Mouse (Mus musculus): ENCODE measurements around the gene Gm20509.
A peak's percentile ranks its signal among the peaks of the same experiment; 100 is the strongest.
"Not testable (repeated sequence)": the region's sequence is repeated elsewhere in the genome, so short reads cannot be mapped to it uniquely, and the experiment has no call there.

The Gm20509 gene

DNA sequence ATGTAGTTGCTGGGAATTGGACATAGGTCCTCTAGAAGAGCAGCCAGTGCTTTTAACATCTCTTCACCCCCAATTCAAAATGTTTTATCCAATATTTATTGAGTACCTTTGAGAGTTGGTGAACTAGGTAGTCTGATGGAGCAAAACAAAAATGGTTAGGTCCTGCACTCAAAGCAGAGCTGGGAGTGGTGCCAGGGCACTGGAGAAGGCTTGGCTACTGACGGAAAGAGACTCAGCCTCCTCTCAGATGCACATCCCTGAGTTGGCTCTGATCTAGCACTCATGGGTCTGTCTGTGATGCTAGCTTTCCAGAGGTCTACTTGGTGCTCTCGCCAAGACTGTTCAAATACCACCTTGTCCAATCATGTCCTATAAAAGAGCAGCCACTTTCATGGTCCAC, 4.4 kb upstream of the Gm20509 start:
- no peak for DNase-seq (ENCODE audit: low spot score in 2 of 2)

DNA sequence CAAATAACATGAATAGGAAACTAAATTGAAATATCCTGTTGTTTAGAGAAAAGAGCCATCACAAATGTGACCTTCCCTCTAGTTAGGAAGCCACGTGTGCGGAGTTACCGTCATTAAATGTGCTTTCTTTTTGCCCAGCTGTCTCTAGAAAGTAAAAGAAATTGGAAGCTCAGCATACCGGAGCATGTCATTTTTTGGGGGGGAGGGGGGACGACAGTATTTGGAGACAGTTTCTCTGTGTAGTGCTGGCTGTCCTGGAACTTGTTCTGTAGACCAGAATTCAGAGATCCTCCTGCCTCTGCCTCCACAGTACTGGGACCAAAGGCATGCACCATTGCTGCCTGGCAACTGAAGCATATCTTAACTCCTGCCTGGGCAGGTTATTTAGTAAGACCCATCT, 734 bp upstream of the Gm20509 start, which contains the start of gene Khdc3:
TSS of gene Khdc3 (plus strand) at position 301 of the 400 bp plus-strand sequence.
- DNase-seq (ENCODE audit: low spot score in 2 of 2): no peak

DNA sequence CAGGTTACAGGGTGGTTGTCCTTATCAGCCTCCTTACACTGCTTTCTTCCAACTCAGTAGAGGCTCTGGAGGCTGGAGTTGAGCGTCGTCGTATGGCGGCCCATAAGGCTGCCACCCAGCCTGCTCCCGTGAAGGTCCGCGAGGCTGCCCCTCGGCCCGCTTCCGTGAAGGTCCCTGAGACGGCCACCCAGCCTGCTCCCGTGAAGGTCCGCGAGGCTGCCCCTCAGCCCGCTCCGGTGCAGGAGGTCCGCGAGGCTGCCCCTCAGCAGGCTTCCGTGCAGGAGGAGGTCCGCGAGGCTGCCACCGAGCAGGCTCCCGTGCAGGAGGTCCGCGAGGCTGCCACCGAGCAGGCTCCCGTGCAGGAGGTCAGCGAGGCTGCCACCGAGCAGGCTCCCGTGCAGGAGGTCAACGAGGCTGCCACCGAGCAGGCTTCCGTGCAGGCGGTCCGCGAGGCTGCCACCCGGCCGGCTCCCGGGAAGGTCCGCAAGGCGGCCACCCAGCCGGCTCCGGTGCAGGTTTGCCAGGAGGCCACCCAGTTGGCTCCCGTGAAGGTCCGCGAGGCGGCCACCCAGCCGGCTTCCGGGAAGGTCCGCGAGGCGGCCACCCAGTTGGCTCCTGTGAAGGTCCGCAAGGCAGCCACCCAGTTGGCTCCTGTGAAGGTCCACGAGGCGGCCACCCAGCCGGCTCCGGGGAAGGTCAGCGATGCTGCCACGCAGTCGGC, 1.0 kb downstream of the Gm20509 start:
- no peak for DNase-seq (ENCODE audit: low spot score in 2 of 2)

DNA sequence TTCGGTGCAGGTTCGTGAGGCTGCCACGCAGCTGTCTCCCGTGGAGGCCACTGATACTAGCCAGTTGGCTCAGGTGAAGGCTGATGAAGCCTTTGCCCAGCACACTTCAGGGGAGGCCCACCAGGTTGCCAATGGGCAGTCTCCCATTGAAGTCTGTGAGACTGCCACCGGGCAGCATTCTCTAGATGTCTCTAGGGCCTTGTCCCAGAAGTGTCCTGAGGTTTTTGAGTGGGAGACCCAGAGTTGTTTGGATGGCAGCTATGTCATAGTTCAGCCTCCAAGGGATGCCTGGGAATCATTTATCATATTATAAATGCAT, 1.6 kb downstream of the Gm20509 start:
- no peak for DNase-seq (ENCODE audit: low spot score in 2 of 2)

- DNase-seq (ENCODE audit: low spot score in 2 of 2): no peak
Observed at GRCm38 (mm10) chr9:73105141-73105540, 2.9 kb downstream of the Gm20509 start.

GRCm38 (mm10) chr9:73105771-73106170, 3.5 kb downstream of the Gm20509 start:
- no peak for DNase-seq (ENCODE audit: low spot score in 2 of 2)

DNA sequence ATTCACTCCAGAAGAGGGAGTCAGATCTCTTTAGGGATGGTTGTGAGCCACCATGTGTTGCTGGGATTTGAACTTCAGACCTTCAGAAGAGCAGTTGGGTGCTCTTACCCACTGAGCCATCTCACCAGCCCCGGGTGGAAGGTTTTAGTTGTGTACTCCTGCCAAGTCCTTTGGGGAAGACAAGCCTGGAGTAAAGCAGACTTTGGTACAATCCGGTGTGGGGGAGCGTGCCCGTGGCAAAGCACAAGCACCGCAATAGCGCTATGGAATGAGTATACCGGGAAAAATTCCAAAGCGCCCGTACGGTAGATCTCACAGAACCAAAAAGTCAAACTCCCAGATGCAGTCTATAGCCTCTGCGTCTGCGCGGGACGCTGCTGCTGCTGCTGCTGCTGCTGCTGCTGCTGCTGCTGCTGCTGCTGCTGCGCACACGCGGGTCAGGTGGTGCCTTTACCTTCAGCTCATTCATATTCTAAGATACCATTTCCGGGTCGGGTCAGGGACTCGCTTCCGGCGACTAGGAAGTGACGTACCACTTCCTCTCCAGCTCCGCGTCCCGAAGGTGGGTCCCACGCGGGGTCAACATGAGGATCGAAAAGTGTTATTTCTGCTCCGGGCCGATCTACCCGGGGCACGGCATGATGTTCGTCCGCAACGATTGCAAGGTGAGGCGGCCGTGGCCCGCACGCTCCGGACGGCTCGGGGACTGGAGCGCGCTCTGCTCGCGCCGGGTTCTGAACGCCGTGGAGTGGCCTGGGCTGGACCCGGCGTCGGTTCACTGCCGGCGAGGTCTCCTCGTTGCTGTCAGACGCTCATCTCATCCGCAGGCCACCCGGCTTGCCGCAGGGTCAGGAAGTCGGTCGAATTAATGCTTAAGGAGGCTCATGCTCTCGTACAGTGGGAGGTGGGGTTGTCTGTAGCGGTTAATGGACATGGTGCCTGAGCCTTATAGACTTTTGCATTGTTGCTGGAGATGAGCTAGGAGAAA, 10.9 kb downstream of the Gm20509 start, which contains the start of gene Rsl24d1:
TSS of gene Rsl24d1 (plus strand) at position 508 of the 988 bp plus-strand sequence.
- DNase-seq (ENCODE audit: low spot score in 2 of 2): peak; percentile 86 to 88

DNA sequence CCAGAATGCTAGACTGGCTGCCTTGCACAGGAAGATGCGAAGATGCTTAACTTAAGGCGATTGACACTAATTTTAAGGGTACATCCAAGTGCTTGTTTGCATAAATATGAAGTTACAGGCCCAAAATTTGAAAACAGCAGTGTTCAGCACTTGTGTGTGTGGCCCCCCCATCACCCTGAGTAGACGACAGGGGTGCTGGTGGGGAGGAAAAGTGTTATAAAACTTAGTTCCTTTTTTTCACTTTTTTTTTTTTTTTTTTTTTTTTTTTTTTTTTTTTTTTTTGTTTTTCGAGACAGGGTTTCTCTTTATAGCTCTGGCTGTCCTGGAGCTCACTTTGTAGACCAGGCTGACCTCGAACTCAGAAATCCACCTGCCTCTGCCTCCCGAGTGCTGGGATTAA, 14.4 kb downstream of the Gm20509 start:
- DNase-seq (ENCODE audit: low spot score in 2 of 2): not testable (repeated sequence)

DNA sequence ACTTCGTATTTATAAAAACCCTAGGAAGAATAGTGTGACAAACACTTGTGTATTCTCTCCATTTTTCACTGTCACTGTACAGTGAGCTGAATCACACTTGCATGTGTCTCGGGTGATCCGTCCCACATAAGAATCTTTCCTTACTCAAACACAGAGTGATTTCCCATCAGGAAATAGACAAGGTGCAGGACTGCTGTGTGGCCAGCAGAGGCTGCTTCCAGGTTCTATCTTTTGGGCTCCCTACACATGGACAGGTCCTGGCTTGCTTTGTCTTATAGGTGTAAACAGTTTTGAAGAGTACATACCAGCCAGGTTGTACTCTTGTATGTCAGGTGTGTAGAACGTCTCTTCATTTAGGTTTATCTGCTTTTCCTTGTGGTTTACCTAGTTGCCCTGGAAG, 15.7 kb downstream of the Gm20509 start:
- no peak for DNase-seq (ENCODE audit: low spot score in 2 of 2)

DNA sequence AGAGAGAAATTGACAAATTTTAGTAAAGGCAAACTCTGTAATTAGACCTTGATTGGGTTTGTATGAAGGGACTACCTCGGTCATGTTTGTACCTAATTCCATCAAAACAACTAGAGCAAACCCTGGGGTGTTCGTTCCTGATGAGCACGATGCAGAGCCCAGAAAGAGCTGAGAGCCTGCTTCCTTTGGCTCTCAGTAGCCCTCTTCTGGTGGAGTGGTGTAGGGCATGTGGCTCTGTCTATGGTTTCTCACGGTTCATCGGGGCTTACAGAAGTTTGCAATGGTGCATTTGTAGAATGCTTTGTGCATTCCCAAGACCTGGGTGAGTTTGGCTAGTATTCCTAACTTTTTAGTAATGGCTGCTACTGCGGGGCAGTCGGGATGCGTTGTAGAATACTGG, 19.5 kb downstream of the Gm20509 start:
- peak in 1 of 2 experiments; percentile 2 for DNase-seq (ENCODE audit: low spot score in 2 of 2)

DNA sequence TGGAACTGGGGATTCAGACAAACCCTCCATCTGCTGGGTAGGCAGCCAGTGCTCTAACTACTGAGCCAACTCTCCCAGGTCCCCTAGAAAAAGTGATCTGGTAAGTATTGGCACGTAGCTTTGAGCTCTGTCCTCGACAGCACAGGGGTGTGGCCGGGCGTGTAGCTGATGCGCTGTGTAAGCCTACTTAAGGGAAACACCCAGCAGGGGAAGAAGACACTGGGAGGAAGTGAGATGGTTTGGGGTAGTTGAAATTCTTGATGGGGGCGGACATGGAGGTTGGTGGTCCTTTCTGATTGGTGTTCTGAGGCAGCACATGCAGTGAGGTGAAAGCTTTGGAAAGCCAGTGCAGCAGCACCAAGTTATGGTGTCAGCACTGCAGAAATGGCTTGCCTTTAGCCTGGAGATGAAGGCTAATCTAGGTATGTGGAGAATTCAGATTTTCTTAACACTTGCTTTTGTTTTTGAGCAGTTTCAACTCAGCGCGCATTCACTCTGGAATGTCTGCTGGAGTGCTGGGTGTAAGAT, 22.8 kb downstream of the Gm20509 start:
- peak in 1 of 2 experiments; percentile 14 for DNase-seq (ENCODE audit: low spot score in 2 of 2)

GRCm38 (mm10) chr9:73127457-73127856, 25.2 kb downstream of the Gm20509 start:
- DNase-seq (ENCODE audit: low spot score in 2 of 2): no peak

DNA sequence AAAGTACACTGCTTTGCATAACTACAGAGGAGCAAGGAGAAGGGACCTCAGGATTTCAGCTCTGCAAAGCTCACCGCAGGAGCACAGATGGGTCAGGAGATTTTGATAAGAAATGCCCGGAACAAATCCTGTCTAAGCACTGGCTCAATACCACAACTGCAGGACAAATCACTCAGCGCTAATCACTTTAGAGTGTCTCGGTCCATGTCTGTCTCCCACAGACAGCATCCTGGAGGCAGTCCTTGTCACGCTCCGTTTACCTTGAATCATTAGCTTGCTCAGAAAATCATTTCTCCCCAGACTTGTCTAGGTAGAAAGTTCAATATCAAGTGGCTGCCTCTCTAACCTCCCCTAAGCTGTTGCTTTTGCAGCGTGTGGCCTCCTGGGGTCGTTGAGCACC, 27.6 kb downstream of the Gm20509 start:
- no peak for DNase-seq (ENCODE audit: low spot score in 2 of 2)

GRCm38 (mm10) chr9:73130529-73130928, 28.3 kb downstream of the Gm20509 start:
- no peak for DNase-seq (ENCODE audit: low spot score in 2 of 2)

DNA sequence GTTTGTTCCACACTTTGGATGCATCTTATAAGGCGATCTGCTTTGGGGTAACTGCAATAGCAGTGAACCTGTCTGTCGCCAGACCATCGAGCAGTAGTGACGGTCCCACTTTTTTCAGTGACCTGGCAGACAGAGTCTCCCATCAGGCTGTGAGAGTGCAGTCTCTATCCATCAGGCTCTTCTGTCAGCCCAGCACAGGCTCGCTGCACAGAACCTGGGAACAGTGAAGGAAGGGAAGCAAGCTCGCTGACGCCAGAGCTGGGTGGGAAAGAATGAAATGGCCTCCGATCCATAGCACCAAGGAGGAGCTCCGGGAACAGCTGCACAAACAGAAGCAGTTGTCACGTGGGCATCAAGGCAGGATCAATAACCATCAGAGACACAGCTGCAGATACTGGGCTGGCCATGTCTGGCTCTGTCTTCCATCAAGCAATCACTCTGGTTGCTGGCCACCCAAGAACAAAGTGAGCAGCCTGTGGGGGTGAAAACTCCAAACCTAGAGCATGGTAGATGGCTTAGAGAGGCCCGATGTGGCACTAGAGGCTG, 35.1 kb downstream of the Gm20509 start:
- DNase-seq (ENCODE audit: low spot score in 2 of 2): no peak

DNA sequence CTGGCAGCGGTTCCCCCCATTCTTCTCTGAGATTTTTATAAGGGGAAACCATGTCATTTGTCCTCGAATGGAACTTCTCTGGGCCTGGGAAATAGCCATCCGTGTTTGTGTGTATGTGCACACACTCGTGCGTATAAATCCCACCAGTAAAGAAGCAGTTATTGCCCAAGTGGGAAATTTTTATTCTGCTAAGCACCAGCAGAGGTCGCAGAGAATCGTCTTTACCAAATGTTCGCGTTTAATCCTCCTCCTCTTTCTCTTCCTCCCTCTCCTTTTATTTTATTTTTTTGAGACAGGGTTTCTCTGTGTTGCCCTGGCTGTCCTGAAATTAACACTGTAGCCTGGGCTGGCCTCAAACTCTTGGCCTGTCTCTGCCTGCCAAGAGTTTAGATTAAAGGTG, 52.1 kb downstream of the Gm20509 start:
- DNase-seq (ENCODE audit: low spot score in 2 of 2): no peak

- DNase-seq (ENCODE audit: low spot score in 2 of 2): no peak
Observed at GRCm38 (mm10) chr9:73157968-73158367, 55.7 kb downstream of the Gm20509 start.

DNA sequence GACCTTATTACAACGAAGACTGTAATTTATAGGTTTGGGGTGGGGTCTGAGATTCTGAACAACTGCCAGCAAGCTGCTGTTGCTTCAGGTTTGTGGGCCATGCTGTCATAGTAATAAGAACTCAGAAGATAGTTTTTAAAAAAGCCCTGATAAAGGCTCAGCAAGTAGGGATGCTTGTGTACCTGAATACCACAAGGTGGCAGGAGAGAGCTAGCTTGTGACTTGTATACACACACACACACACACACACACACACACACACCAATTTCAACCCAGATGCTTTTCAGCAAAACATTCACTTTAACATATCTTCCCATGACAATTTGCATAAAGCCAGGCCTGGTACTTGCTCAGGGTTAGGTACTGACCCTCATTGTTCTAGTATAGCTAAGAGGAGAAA, 57.0 kb downstream of the Gm20509 start:
- DNase-seq (ENCODE audit: low spot score in 2 of 2): no peak

DNA sequence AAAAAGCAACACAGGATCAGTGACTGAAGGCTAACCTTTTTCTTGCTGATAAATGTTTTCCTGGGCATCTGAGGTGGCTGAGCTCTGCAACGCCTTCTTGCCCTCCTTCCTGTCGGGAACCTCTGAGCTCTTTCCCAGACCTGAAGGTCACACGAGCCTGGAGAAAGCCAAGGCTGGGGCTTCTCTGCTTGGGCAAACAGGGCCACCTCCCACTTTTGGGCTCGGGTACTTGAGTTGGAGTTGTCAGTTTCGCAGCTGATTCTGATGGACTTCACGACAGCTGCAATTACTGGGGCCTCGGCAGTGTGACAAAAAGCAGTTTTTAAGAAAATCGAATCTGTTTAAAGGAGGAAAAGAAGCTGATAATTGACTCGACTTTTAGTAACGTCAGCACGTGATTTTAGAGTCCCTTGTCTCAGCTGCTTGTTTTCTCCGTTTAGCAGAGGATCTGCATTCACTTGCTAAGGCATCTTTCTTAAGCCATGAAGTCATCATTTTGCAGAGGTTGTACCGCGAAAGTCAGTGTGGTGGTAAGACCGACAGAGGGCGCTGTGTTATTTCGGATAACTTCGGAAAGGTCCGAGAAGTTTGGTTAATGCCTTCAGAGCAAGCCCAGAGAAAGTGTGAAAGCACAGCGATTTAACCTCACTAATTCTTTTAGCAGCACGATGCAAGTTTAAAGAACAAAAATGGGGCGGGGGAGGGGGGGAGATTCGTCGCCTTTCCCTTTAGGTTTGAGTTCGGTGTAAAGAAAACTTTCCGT, 60.5 kb downstream of the Gm20509 start:
- peak; percentile 10 to 22 for DNase-seq (ENCODE audit: low spot score in 2 of 2)

GRCm38 (mm10) chr9:73165631-73166030, 63.4 kb downstream of the Gm20509 start:
- no peak for DNase-seq (ENCODE audit: low spot score in 2 of 2)
